Mouse (Mus musculus): ENCODE data around the gene Aebp2. TPM values are rescaled to one million over a fixed set of nuclear protein-coding genes. Genes with fewer than 3 reads are reported as not detected.
"Not testable (repeated sequence)": the region's sequence is repeated elsewhere in the genome, so short reads cannot be mapped to it uniquely, and the experiment has no call there.

The Aebp2 gene
- polyA plus RNA-seq (2015; fragmentation: Nextera tagmentation; extraction: Ambion mirVana): 8.9 and 9.3 TPM in 2 replicates

DNA sequence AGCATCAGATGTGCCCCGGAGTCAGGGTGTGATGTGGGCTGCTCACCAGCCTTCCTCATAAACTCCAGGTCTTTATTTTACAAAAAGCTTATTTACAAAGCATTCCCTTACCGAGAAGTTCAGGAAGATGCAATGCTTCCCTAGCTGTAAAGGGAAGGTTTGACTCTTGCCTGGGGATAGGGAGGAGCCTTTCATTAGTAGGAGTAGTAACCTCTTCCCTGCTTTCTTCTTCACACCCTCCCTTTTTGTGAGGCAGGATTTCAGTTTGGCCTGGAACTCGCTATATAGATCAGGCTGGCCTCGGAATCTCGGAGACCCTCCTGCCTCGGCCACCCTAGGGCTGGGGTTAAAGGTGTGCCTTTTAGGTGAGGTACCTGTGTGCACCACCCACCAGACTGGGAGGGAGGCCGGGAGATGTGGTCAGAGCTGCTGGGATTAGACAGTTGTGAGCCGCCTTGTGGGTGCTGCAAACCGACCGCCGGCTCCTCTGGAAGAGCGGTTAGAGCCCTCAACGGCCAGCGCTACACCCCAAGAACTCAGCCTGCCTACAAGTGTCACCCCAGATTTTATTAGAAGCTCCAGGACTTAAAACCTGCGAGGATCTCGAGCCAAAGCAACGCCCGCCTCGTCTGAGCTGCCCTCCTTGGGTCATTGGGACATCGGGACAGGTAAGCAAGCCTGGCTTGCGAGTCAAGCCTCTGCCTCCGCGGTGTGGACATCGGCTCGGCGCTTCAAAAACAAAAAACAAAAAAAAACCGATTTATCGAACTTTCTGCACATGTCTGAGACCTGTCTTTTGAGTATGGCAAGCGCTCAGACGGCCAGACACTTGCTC is at the start of gene Aebp2:
Gene Aebp2 (plus strand): TSS at position 273 of the 835 bp plus-strand sequence.
- peak within 1 kb of the TSS; percentile 90 for H3K4me2 ChIP-seq
- H3K4me1 ChIP-seq (replicated peaks): peaks cover 32% of the 10 kb centered on the region
- peak within 1 kb of the TSS; percentile 99 for H3K4me3 ChIP-seq
- H3K9me3 ChIP-seq: no peaks in the 10 kb centered on the region
- H3K27me3 ChIP-seq: no peaks in the 10 kb centered on the region; the same call in 1 of the 2 replicates
- ATAC-seq (ENCODE audit: low FRiP score): peak; percentile 14
- H3K36me3 ChIP-seq: no peaks in the 10 kb centered on the region
- H3K27ac ChIP-seq: peak within 1 kb of the TSS; percentile 98
- peak within 1 kb of the TSS; percentile 99 for H3K9ac ChIP-seq
- 46% methylated on average over 30 of the region's 30 CpGs for WGBS

DNA sequence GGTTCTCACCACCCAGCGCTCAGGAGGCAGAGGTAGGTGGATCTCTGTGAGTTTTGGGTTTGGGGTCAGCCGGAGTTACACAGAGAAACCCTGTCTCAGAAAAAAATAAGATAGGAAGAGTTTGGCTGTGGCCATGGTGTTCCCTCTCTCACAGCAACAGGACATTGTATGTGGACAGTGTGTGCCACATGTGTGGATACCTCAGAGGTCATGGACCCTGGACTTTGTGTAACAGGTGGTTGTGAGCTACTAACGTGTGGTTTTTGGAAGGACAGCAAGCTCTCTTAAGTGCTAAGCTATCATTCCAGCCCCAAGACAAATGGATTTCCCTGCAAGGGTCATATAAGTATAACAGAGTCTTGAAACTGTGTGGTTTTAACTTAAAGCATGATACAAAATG is 47.5 kb upstream of the Aebp2 start:
- no peak for ATAC-seq (ENCODE audit: low FRiP score)
- H3K9ac ChIP-seq: no peak overlapping the region
- no peak overlapping the region for H3K27ac ChIP-seq
- H3K36me3 ChIP-seq: peaks cover 75% of the 10 kb centered on the region
- no peaks in the 10 kb centered on the region for H3K27me3 ChIP-seq
- no peak overlapping the region for H3K4me3 ChIP-seq
- WGBS: 97% methylated on average over 3 of the region's 3 CpGs
- no peaks in the 10 kb centered on the region for H3K4me1 ChIP-seq (replicated peaks)
- no peak overlapping the region for H3K4me2 ChIP-seq
- H3K9me3 ChIP-seq: no peaks in the 10 kb centered on the region

DNA sequence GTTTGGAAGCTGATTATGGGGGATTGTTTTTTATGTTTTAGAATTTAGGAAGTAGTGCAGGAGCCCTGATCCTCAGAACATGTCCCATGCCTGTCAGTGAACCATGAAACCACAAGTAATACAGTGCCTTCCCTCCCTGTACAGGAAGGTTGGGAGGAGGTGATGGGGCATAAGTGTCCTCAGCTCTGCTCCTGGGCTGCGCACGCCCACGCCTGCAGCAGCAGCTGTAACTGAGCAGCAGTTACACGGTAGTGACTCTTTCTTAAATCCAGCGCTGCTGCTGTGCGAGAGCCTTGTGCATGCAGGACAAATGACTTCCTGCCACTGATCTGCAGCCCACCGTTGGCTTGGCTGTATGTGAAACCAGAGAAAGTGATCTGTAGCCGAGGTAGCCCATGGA is 46.3 kb upstream of the Aebp2 start:
- no peaks in the 10 kb centered on the region for H3K4me1 ChIP-seq (replicated peaks)
- 90% methylated on average over 8 of the region's 8 CpGs for WGBS

DNA sequence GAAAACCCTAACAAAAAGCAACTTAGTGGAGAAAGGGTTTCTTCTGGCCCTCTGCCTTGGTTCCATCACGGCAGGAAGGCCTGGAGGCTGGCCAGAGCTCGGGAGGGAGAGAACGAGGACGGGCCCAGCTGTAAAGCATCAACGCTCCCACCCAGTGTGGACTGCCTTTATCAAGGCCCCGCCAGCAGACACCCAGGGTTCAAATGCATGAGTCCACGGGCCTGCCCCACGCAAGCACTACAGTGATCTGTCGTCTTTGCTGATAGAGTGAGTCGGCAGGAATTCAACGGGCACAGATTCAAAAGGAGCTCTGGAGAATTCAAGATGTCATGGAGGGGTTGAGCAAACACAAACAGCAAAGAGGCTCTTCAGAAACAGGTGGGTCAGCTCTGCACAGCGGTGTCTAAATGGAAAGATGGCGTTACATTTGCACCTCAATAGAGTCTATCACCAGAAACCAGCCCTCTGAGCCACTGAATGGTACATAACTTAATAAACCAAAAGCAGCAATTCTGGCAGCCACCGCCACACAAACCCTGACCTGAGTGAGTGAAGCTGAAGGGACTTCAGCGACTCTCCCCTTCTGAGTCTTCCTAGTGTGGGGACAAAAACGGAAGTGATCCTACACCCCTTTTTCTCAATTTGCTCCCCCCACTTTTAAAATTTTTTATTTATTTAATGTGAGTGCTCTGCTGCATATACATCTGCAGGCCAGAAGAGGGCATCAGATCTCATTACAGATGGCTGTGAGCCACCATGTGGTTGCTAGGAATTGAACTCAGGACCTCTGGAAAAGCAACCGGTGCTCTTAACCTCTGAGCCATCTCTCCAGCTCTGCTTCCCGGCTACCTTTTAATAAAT is 45.3 kb upstream of the Aebp2 start:
- Histone ChIP-seq H3K9ac (no peak overlapping the region), H3K4me1 (replicated peaks) (no peaks in the 10 kb centered on the region), H3K9me3 (no peaks in the 10 kb centered on the region), H3K27ac (no peak overlapping the region), H3K4me2 (no peak overlapping the region), H3K36me3 (peaks cover 67% of the 10 kb centered on the region), H3K4me3 (no peak overlapping the region), H3K27me3 (no peaks in the 10 kb centered on the region)
- ATAC-seq (ENCODE audit: low FRiP score): no peak; the same call in 1 of the 2 replicates
- 75% methylated on average over 18 of the region's 18 CpGs for WGBS

More for the DNA sequence above, 46.3 kb upstream of the Aebp2 start:
- Histone ChIP-seq H3K27ac (no peak overlapping the region), H3K4me3 (no peak overlapping the region), H3K9ac (no peak overlapping the region), H3K36me3 (peaks cover 72% of the 10 kb centered on the region), H3K9me3 (no peaks in the 10 kb centered on the region), H3K4me2 (no peak overlapping the region), H3K27me3 (no peaks in the 10 kb centered on the region)
- no peak for ATAC-seq (ENCODE audit: low FRiP score)

DNA sequence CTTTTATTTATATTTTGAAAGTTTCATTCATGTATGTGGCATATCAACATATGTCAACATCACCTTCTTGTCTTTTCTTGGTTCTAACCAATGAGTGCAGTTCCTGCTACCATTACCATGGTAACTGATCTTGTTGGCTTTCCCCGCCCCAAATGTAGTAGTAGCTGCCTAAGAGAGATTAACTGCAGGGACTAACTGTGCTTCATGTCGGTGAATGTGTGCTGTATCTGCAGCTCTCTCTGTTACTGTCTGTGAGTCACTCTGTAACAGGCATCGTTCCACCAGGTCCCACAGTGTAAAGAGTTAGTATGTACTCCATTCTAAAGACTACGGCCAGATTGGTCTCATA is 44.7 kb upstream of the Aebp2 start:
- H3K36me3 ChIP-seq: peaks cover 65% of the 10 kb centered on the region
- no peaks in the 10 kb centered on the region for H3K27me3 ChIP-seq
- no peak overlapping the region for H3K9ac ChIP-seq
- H3K9me3 ChIP-seq: no peaks in the 10 kb centered on the region
- H3K4me3 ChIP-seq: no peak overlapping the region
- no peak overlapping the region for H3K27ac ChIP-seq
- no peak for ATAC-seq (ENCODE audit: low FRiP score)
- H3K4me1 ChIP-seq (replicated peaks): no peaks in the 10 kb centered on the region
- WGBS: 93% methylated on average over 4 of the region's 4 CpGs
- no peak overlapping the region for H3K4me2 ChIP-seq

DNA sequence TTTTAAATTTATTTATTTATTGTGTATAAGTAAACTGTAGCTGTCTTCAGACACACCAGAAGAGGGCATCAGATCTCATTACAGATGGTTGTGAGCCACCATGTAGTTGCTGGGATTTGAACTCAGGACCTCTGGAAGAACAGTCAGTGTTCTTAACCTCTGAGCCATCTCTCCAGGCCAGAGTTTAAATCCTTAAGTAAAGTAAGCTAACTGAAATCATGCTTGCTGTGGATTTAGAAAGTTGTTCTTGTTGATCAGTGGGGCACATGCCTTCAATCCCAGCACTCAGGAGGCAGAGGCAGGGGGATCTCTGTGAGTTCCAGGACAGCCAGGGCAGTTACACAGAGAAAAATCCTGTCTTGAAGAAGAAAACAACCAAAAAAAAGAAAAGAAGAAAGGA is 43.5 kb upstream of the Aebp2 start:
- not testable (repeated sequence) for H3K4me3 ChIP-seq; H3K27ac ChIP-seq; ATAC-seq (ENCODE audit: low FRiP score); H3K9me3 ChIP-seq; H3K27me3 ChIP-seq; H3K9ac ChIP-seq; H3K4me2 ChIP-seq; H3K4me1 ChIP-seq (replicated peaks)
- peaks cover 62% of the 10 kb centered on the region for H3K36me3 ChIP-seq

DNA sequence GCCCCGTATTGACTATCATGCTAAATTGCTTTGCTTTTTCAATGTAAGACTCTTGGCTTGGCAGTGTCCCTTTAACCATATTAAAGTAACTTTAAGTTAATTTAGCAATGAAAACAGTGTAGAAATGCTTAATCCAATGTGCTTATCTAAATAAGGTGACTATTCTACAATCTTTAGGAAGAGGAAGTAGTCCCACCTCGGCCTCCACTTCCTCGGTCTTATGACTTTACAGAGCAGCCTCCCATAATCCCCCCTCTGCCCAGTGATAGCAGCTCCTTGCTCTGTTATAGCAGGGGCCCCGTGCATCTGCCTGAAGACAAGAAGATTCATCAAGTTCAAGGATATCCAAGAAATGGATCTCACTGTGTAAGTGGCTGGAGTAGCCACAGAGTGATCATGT is 42.3 kb upstream of the Aebp2 start:
- no peak overlapping the region for H3K27ac ChIP-seq
- ATAC-seq (ENCODE audit: low FRiP score): no peak
- WGBS: 94% methylated on average over 4 of the region's 4 CpGs

DNA sequence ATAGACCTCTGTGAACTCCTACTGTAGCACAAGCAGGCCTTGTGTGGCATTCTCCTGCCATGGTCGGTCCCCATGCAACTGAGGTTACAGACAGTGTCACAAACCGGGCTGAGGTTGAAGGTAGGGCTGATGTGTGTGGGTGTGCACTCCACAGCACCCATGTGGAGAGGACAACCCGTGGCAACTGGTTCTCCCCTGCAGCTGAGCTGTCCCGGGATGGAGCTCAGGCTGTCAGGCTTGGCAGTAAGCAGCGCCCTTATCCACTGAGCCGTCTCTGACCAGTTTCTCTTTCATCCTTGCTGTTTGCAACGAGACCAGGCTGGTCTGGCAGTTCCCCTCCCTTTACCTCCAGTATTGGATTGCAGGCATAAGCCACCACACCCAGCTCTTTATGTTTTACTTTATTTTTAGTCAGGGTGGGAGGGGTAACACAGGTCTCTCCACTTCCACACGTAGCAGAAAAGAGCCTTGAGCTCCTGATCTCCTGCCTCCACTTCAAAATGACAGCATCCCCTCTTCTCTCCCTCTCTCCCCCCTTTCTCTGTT is 35.7 kb upstream of the Aebp2 start:
- H3K9me3 ChIP-seq: no peaks in the 10 kb centered on the region

More for the DNA sequence above, 42.3 kb upstream of the Aebp2 start:
- Histone ChIP-seq H3K27me3 (no peaks in the 10 kb centered on the region), H3K4me3 (no peak overlapping the region), H3K9ac (no peak overlapping the region), H3K4me2 (no peak overlapping the region), H3K9me3 (no peaks in the 10 kb centered on the region), H3K36me3 (peaks cover 56% of the 10 kb centered on the region), H3K4me1 (replicated peaks) (no peaks in the 10 kb centered on the region)

DNA sequence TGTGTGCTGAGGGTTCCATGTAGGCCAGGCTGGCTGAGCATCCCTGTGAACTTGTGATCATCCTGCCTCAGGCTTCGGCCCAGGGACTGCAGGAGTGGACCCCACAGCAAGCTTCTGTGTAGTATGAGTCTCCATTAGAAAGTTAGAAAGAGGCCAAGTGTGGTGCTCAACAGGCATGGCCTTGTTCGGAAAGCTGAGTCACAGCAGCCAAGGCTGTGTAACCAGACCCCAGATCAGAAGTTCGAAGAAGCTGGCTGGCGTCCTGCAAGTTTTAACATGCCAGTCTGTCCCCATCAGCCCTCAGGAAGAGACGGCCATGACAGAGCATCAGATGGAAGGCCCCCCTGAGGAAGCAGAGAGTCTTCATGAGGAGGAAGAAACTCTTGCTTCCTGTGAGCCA is 31.1 kb upstream of the Aebp2 start:
- Histone ChIP-seq H3K4me1 (replicated peaks) (no peaks in the 10 kb centered on the region), H3K9ac (no peak overlapping the region), H3K27ac (no peak overlapping the region), H3K4me2 (no peak overlapping the region), H3K36me3 (peaks cover 90% of the 10 kb centered on the region), H3K27me3 (no peaks in the 10 kb centered on the region), H3K9me3 (no peaks in the 10 kb centered on the region), H3K4me3 (no peak overlapping the region)
- ATAC-seq (ENCODE audit: low FRiP score): no peak
- 93% methylated on average over 5 of the region's 5 CpGs for WGBS

More for the DNA sequence above, 35.7 kb upstream of the Aebp2 start:
- 92% methylated on average over 8 of the region's 8 CpGs for WGBS
- ATAC-seq (ENCODE audit: low FRiP score): no peak; the same call in 1 of the 2 replicates
- no peak overlapping the region for H3K4me3 ChIP-seq
- no peaks in the 10 kb centered on the region for H3K4me1 ChIP-seq (replicated peaks)
- no peaks in the 10 kb centered on the region for H3K27me3 ChIP-seq
- H3K36me3 ChIP-seq: peaks cover 77% of the 10 kb centered on the region
- no peak overlapping the region for H3K4me2 ChIP-seq
- H3K27ac ChIP-seq: no peak overlapping the region
- no peak overlapping the region for H3K9ac ChIP-seq

DNA sequence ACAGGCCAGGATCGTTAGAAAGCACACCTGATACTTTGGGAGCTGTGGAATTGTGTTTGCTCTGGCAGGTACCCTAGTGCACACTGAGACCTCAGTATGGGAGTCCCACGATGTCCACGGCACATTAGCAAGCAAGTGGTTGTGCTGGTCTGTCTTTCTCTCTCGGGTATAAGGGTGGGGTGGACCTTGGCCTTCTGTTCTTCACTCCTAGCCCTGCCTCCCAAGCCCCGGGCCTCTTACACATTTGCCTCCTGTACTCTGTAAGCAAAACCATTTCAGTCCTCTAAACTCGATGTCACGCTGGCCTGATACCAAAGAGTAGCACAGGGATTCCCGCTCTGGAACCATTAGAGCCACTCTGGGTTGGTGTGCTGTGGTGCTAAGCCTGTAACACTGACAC is 29.8 kb upstream of the Aebp2 start:
- Histone ChIP-seq H3K9me3 (no peaks in the 10 kb centered on the region), H3K36me3 (peaks cover 88% of the 10 kb centered on the region), H3K4me1 (replicated peaks) (peaks cover 6% of the 10 kb centered on the region; the same call in 1 of the 2 replicates), H3K4me3 (no peak overlapping the region), H3K9ac (no peak overlapping the region), H3K27ac (no peak overlapping the region), H3K4me2 (no peak overlapping the region), H3K27me3 (no peaks in the 10 kb centered on the region)
- 94% methylated on average over 8 of the region's 8 CpGs for WGBS
- no peak for ATAC-seq (ENCODE audit: low FRiP score)

DNA sequence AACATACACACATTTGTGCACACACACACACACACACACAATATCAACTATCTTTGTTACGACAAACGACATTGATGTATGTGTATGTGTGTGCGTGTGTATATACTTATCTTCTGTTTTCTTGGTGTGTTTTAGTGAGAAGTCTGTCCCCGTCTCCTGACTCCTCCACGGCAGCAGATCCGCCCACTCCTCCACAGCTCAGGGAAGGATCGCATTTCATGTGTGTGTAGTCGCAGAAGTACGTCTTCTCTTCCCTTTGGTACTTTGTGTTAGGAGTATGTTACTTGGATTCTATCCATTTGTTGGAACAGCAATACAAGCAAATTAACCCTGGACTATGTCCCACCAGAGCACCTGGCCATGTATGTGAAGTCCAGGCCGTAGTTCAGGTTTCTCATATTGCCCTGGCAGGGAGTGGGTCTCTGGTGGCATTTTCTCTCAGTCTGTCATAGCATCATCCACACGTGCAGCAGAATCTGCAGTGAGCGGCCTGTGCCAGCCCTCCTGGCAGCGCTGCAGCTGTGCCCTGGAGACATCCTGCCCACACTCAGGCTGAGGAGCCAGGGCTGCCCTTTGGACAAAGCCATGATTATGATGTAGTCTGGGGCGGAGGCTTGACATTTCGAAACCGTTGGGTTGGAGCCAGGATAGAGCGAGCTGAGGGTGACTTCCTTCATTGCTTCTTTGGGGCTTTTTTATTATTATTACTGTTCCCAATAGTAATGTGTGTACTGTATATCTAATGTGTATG is 28.9 kb upstream of the Aebp2 start:
- Histone ChIP-seq H3K9me3 (no peaks in the 10 kb centered on the region), H3K9ac (no peak overlapping the region), H3K4me3 (no peak overlapping the region), H3K36me3 (peaks cover 79% of the 10 kb centered on the region), H3K27ac (no peak overlapping the region), H3K4me2 (no peak overlapping the region), H3K27me3 (no peaks in the 10 kb centered on the region), H3K4me1 (replicated peaks) (peaks cover 7% of the 10 kb centered on the region; the same call in 1 of the 2 replicates)
- WGBS: 91% methylated on average over 17 of the region's 17 CpGs
- ATAC-seq (ENCODE audit: low FRiP score): no peak

DNA sequence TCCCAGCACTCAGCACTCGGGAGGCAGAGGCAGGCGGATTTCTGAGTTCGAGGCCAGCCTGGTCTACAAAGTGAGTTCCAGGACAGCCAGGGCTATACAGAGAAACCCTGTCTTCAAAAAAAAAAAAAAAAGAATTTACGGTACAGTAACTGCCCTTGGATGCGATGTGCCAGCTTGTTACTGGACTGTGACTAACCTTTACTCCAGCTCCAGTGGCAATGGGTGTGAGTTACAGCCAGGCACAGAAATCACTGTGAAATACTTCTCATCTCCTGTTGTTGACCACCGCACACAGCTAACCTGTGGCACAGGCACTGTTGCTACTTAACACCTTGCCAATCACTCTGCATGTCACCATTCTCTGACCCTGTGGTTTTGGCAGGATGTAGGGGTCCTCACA is 26.9 kb upstream of the Aebp2 start:
- H3K9me3 ChIP-seq; ATAC-seq (ENCODE audit: low FRiP score); H3K4me3 ChIP-seq; H3K4me1 ChIP-seq (replicated peaks); H3K4me2 ChIP-seq; H3K27me3 ChIP-seq; H3K27ac ChIP-seq; H3K9ac ChIP-seq: not testable (repeated sequence)
- H3K36me3 ChIP-seq: peaks cover 66% of the 10 kb centered on the region
- WGBS: 93% methylated on average over 6 of the region's 6 CpGs
